ENCODE assay signal across 8 mouse cellular contexts in the genomic region with DNA sequence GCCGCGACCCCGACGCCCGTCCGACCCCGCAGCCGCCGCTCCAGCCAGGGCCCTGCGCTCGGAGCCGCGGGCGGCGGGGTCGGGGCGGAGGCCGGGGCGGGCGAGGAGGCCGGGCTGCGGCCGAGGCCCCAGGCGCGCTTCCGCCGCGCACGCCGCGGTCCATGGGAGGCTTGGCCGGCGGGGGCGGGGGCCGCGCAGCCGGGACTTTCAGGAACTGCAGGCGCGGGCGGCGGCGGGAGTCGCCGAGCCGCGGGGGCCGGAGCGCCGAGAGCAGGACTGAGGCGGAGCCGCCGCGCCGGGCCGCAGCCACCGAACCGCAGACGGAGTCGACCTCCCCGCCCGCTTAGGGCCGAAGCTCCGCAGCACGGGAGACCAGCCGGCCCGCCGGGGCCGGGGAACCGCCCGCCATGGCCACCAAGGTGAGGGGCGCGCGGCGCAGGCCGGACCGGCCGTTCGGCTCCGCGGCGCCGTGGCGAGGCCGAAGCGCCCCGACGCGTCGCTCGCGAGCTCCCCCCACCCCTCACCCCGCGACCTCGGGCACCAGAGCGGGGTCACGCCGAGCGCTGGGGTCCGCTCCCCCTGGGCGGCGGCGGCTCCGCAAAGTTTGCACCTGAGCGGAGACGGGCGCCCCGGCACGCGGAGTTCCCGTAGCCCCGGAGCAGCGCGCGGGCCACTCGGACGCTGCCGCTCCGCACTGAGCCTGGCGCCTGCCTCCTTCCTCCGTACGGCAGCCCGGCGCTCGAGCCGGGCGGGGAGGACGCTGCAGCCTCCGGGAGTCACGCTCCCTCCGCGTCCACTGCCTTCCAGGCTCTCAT. TPM values are rescaled to one million over a fixed set of nuclear protein-coding genes. Genes with fewer than 3 reads are reported as not detected.
DNase-seq lines count a peak whose midpoint lies in the region; ATAC-seq and TF ChIP-seq lines count a peak whose summit lies in the region.

Gene Snx9, plus strand, starts transcription at position 202 of the 815 bp plus-strand sequence.

- DNase-seq in cerebellum, adult 18-20 months = peak; percentile 68 to 86
- DNase-seq in forelimb bud, embryonic 11.5 days (ENCODE audit: low read depth, low spot score) = peak; percentile 40
- DNase-seq in heart, postnatal 4 days = peak; percentile 78
- peak in 1 of 2 experiments; percentile 28 for DNase-seq in layer of hippocampus, adult 8-10 months (ENCODE audit: low spot score in 2 of 2)
- peak; percentile 64 for DNase-seq in ovary, postnatal 10 days (ENCODE audit: low spot score)
- DNase-seq in thymus, postnatal 10 days (ENCODE audit: low spot score in 2 of 2) = peak; percentile 18 to 51

- no peaks in the 10 kb centered on the region for H3K27me3 ChIP-seq in E14TG2a.4 (ENCODE audit: insufficient read depth, low read length)
- H3K27me3 ChIP-seq in lung, embryonic 16.5 days (ENCODE audit: control insufficient read depth, insufficient read depth, low read depth, low read length) = no peaks in the 10 kb centered on the region

- under 1% methylated on average over 80 of the region's 131 CpGs for WGBS in lung, embryonic 16.5 days

- H3K9ac ChIP-seq in lung, embryonic 16.5 days (ENCODE audit: low read length) = peak within 1 kb of the TSS; percentile 87

- no peak for TF ChIP-seq CTCF in E14TG2a.4 (conservative IDR thresholded peaks at IDR 0.05; ENCODE audit: low read length)

- no peaks in the 10 kb centered on the region for H3K9me3 ChIP-seq in E14TG2a.4 (ENCODE audit: low read length)
- H3K9me3 ChIP-seq in lung, embryonic 16.5 days (ENCODE audit: control insufficient read depth, low read length) = no peaks in the 10 kb centered on the region

- peaks cover 38% of the 10 kb centered on the region for H3K36me3 ChIP-seq in E14TG2a.4 (ENCODE audit: insufficient read depth, low read length)
- no peaks in the 10 kb centered on the region for H3K36me3 ChIP-seq in lung, embryonic 16.5 days (ENCODE audit: control insufficient read depth, insufficient read depth, low read length)

- H3K4me1 ChIP-seq in E14TG2a.4 (replicated peaks; ENCODE audit: low read depth, low read length) = peaks cover 47% of the 10 kb centered on the region
- peaks cover 14% of the 10 kb centered on the region for H3K4me1 ChIP-seq in lung, embryonic 16.5 days (replicated peaks; ENCODE audit: control insufficient read depth, insufficient read depth, low read length)

- peak within 1 kb of the TSS; percentile 83 for H3K4me3 ChIP-seq in E14TG2a.4 (replicated peaks; ENCODE audit: low read length)
- peak within 1 kb of the TSS; percentile 85 for H3K4me3 ChIP-seq in lung, embryonic 16.5 days (ENCODE audit: low read length)

- ATAC-seq in lung, embryonic 16.5 days (ENCODE audit: low read depth) = peak; percentile 93

- peak within 1 kb of the TSS; percentile 79 for H3K4me2 ChIP-seq in lung, embryonic 16.5 days (ENCODE audit: low read depth, low read length)

- peak within 1 kb of the TSS; percentile 99 for H3K27ac ChIP-seq in lung, embryonic 16.5 days (ENCODE audit: low read length)

RNA-seq across cellular contexts. Expression of gene Snx9, which starts in this region (rescaled TPM):
- 10 to 100 TPM; 38.0 to 39.0 TPM for total RNA-seq in heart, postnatal 4 days (2021)
- total RNA-seq in layer of hippocampus, adult 8-10 months (2022) = 10 to 100 TPM; 15.0 to 16.8 (median 15.5) TPM
- polyA plus RNA-seq in lung, embryonic 16.5 days (2015; fragmentation: Nextera tagmentation; extraction: Ambion mirVana) = 23.8 and 25.1 TPM in 2 replicates
